Mouse (Mus musculus) sigmoid colon, adult 10 weeks (tissue): ENCODE measurements around the gene Taf9. TPM values are rescaled to one million over a fixed set of nuclear protein-coding genes. Genes with fewer than 3 reads are reported as not detected.

Experiments
- polyA plus RNA-seq: library from polyadenylated mRNA; stranded (reverse); fragments of 350-450 nt; fragmentation: Illumina TruSeq; extraction: RNeasy Lipid Tissue Mini Kit (QIAGEN cat#74804); gene quantifications from one replicate; pipeline ENCODE4 v1.2.3, GENCODE M21; 2014; ENCODE audit warnings: low read depth, low replicate concordance

Taf9 gene
- polyA plus RNA-seq = 8.7 TPM

DNA sequence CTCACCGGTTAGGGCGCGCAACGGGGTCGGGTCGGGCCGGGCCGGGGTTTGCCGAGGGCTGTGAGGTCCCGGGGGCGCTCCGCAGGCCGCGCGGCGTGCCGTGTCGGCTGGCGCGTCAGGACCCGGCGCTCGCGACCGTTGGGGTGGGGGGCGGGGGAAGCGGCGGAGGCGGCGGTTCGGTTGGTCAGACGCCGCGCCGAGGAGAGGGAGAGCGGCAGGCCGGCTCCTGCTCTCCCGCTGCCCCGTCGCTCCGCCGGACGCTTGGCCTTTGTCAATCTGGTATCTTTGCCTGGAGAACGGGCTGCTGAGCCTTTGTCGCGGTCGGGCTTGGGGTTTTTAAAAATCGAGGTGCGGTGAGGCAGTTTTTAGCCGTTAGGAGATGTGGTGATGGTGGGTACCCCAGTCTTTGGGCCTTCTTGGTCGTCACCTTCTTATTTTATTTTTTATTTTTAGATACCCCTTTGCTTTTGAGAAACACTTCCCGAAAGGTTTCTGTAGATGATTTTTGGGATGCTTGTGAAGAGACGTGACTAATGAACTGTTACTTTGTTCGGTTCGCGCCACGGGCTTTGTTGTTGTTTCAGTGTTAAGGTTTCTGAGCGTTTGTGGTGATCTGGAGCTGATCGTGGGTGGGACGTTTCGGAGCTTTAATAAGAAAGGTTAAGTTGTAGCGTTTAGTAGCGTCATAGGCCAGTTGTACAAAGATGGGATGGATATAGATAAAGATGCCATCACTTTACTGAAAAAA is at the start of gene Taf9:
Gene Taf9 (plus strand): TSS at position 141 of the 748 bp plus-strand sequence.

GRCm38 (mm10) chr13:100616181-100617087 is 34.9 kb upstream of the Taf9 start, which contains the start of gene Marveld2:
TSS of gene Marveld2 (minus strand) at chr13:100616971.

GRCm38 (mm10) chr13:100650550-100651438 is 585 bp upstream of the Taf9 start, which contains the start of the genes Ak6 and Rad17:
TSS of gene Ak6 (plus strand) at chr13:100650979.
TSS of gene Rad17 (minus strand) at chr13:100651051.

GRCm38 (mm10) chr13:100669291-100670022 is 18.1 kb downstream of the Taf9 start, which contains the start of gene Ccdc125:
TSS of gene Ccdc125 (plus strand) at chr13:100669717.

Other genes starting within 250 kb of the Taf9 start
- 235 TPM for gene Naip1, start 198.7 kb upstream of the Taf9 start, polyA plus RNA-seq
- 85.2 TPM for gene Gtf2h2, start 159.0 kb upstream of the Taf9 start, polyA plus RNA-seq
- gene Ocln, start 98.9 kb upstream of the Taf9 start, polyA plus RNA-seq = 192 TPM
- 29.9 TPM for gene Marveld2, start 34.6 kb upstream of the Taf9 start, polyA plus RNA-seq
- 130 TPM for gene Ak6, start 600 bp upstream of the Taf9 start, polyA plus RNA-seq
- gene Rad17, start 528 bp upstream of the Taf9 start, polyA plus RNA-seq = 53.6 TPM
- 7.8 TPM for gene Ccdc125, start 18.1 kb downstream of the Taf9 start, polyA plus RNA-seq
- 51.2 TPM for gene Cdk7, start 79.4 kb downstream of the Taf9 start, polyA plus RNA-seq
- 108 TPM for gene Mrps36, start 93.1 kb downstream of the Taf9 start, polyA plus RNA-seq
- gene Cenph, start 124.3 kb downstream of the Taf9 start, polyA plus RNA-seq = 8.2 TPM
- gene Ccnb1, start 135.0 kb downstream of the Taf9 start, polyA plus RNA-seq = 22.2 TPM
- gene Slc30a5, start 181.8 kb downstream of the Taf9 start, polyA plus RNA-seq = 133 TPM